Mouse (Mus musculus) kidney, adult 2 months (tissue): ENCODE data around the gene Cpne5. TPM values are rescaled to one million over a fixed set of nuclear protein-coding genes. Genes with fewer than 3 reads are reported as not detected.

Source experiments
- DNase-seq: peaks from one replicate; pipeline ENCODE4 v3.0.0; 2021
- H3K27ac ChIP-seq: fragments of 200-500 bp; 2 replicates; pipeline ENCODE4 v1.5.1; 2012; ENCODE audit warnings: low read depth, low read length, control low read depth, inconsistent platforms; ENCODE audit not compliant: insufficient read depth
- H3K27me3 ChIP-seq: fragments of 200-500 bp; replicated peaks from 2 replicates; pipeline ENCODE4 v1.6.1; 2012; ENCODE audit warnings: mild to moderate bottlenecking, moderate library complexity, low read length, inconsistent platforms; ENCODE audit not compliant: control insufficient read depth, insufficient read depth
- H3K36me3 ChIP-seq: fragments of 200-500 bp; 2 replicates; pipeline ENCODE4 v1.6.1; 2012; ENCODE audit warnings: mild to moderate bottlenecking, moderate library complexity, low read length, inconsistent platforms; ENCODE audit not compliant: control insufficient read depth, insufficient read depth
- H3K4me1 ChIP-seq: fragments of 200-500 bp; 2 replicates; pipeline ENCODE4 v1.6.1; 2011; ENCODE audit warnings: low read length; ENCODE audit not compliant: control insufficient read depth, insufficient read depth
- H3K4me3 ChIP-seq: fragments of 200-500 bp; 2 replicates; pipeline ENCODE4 v1.5.1; 2011; ENCODE audit warnings: mild to moderate bottlenecking, low read depth, low read length, control low read depth; ENCODE audit not compliant: insufficient read depth
- CTCF ChIP-seq: fragments of 200-500 bp; conservative IDR thresholded peaks from 2 replicates; pipeline ENCODE4 v1.5.1; 2011; ENCODE audit warnings: low read depth, mild to moderate bottlenecking, control low read depth, low read length, moderate library complexity, mixed read lengths; ENCODE audit not compliant: insufficient read depth, insufficient read length
- POLR2A ChIP-seq: fragments of 200-500 bp; IDR thresholded peaks from one replicate; pipeline ENCODE4 v1.6.1; 2011; ENCODE audit warnings: low read depth, low read length, control low read depth
- WGBS: fragments of 180-500 bp; shearing (Covaris S2); methylation state at CpG from one replicate; pipeline ENCODE4 v1.1.7; 2018; 5-methylcytosine and 5-hydroxymethylcytosine counted together
- polyA plus RNA-seq: library from polyadenylated mRNA; depleted of rRNA; stranded (reverse); fragments of >200 nt; gene quantifications from 2 replicates; pipeline ENCODE4 v1.2.3, GENCODE M21; 2012

Cpne5 gene
- polyA plus RNA-seq, 1 experiment, result 0.78 TPM

DNA sequence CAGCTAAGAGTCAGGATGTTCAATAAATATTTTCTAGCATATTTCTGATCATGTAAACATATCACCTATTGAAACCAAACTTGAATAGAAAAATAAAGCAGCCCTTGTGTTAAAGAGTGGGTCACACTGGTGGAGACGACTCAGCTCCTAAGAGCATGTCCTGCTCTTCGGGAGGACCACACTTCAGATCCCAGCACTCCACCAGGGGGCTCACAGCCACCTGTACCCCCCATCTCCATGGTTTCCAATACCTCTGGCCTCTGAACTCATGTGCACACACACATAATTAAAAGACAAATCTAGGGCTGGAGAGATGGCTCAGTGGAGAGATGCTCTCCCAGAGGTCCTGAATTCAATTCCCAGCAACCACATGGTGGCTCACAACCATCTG is 24.3 kb upstream of the Cpne5 start:
- Histone ChIP-seq H3K27me3 (no peaks in the 10 kb centered on the region), H3K4me3 (no peak overlapping the region), H3K27ac (no peak overlapping the region), H3K4me1 (peaks cover 22% of the 10 kb centered on the region), H3K36me3 (no peaks in the 10 kb centered on the region)
- no peak for TF ChIP-seq POLR2A
- no peak for TF ChIP-seq CTCF
- 40% methylated on average over 2 of the region's 2 CpGs for WGBS
- DNase-seq, result no peak

DNA sequence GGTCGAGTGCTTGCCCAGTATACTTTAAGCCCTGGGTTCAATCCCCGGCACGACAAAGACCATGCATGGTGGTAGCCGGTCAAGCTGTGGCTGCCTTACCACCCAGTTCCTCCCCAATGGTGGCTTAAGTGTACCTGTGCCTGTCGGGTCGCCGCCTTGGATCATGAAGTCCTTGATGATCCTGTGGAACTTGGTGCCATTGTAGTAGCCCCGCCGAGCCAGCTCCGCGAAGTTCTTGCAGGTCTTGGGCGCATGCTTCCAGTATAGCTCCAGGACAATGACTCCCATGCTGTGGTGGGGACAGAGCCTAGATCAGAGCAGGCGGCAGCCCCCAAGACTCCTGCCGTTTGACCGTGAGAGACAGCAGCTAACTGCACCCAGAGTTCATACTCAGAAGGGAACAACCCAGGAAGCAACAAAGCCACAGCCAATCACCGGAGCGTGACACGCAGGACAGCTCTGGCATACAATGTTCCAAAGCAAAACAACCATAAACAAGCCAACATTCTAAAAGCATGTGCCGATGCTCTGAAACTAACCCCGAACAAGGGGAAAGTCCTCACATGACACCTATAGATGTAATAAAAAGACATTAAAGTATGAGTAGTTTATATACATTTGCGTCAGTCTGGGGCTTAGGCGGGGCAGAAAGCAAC is 23.8 kb upstream of the Cpne5 start:
- no peak for DNase-seq
- TF ChIP-seq POLR2A, result no peak
- Histone ChIP-seq H3K36me3 (no peaks in the 10 kb centered on the region), H3K4me3 (no peak overlapping the region), H3K4me1 (peaks cover 25% of the 10 kb centered on the region), H3K27me3 (no peaks in the 10 kb centered on the region), H3K27ac (no peak overlapping the region)
- 67% methylated on average over 22 of the region's 22 CpGs for WGBS

DNA sequence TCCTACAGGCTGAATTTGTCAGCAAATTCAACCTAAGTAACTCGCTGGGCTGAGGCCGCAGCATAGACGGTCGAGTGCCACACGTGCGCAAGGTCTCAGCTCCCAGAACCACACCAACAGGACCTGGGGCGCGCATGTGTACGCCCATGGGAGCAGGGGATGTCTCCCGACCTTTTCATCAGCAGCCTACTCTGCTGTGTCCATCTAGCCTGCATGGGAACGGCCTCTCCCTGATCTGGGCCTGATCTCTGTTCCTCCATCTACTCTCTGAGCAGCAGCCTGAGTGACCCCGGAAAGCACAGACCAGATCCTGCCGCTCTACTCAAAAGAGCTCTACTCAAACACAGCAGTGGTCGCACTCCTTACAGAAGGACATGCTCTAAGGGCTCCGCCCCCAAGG is 22.5 kb upstream of the Cpne5 start:
- Histone ChIP-seq H3K27me3 (no peaks in the 10 kb centered on the region), H3K4me1 (peaks cover 30% of the 10 kb centered on the region), H3K4me3 (no peak overlapping the region), H3K36me3 (no peaks in the 10 kb centered on the region), H3K27ac (no peak overlapping the region)
- TF ChIP-seq POLR2A, result no peak
- TF ChIP-seq CTCF, result no peak
- 79% methylated on average over 15 of the region's 15 CpGs for WGBS
- no peak for DNase-seq

DNA sequence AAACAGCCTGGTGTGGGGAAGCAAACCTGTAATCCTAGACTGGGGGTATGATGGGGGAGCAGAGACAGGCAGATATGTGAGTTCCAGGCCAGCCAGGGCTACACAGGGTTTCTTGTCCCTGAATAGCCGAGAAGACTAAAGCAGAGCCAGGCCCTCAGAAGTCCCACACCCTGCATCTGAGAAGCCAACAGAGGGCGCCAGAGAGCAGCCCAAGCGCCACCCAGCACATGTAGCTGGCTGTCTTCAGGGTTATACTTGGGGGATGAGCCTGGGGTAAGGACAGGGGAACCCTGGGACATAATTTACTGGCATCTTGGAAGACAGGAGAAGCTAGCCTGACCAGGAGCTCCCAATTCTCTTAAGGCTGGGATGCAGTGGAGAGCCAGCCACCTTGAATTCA is 21.5 kb upstream of the Cpne5 start:
- 2% methylated on average over 3 of the region's 3 CpGs for WGBS
- no peaks in the 10 kb centered on the region for H3K36me3 ChIP-seq
- peaks cover 28% of the 10 kb centered on the region for H3K4me1 ChIP-seq
- no peak overlapping the region for H3K27ac ChIP-seq
- no peaks in the 10 kb centered on the region for H3K27me3 ChIP-seq
- H3K4me3 ChIP-seq, result no peak overlapping the region
- TF ChIP-seq POLR2A (no peak), CTCF (peak; percentile 93)
- DNase-seq, result peak; percentile 83

DNA sequence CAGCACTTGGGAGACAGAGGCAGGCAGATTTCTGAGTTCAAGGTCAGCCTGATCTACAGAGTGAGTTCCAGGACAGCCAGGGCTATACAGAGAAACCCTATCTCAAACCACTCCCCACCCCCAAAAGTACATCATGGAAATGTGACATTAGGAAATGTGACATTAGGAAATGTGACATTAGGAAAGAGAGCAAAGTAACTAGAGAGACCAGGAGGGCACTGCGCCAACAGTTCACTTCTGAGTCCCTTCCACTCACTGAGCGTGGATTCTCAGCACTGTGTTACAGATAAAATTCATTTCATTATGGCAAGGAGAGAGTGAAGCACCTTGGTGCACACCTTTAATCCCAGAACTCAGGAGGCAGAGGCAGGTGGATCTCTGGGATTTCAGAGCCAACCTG is 21.0 kb upstream of the Cpne5 start:
- no peaks in the 10 kb centered on the region for H3K36me3 ChIP-seq
- TF ChIP-seq CTCF (no peak), POLR2A (no peak)
- H3K4me3 ChIP-seq, result no peak overlapping the region
- H3K4me1 ChIP-seq, result peaks cover 24% of the 10 kb centered on the region
- no peaks in the 10 kb centered on the region for H3K27me3 ChIP-seq
- no peak for DNase-seq
- 78% methylated on average over 2 of the region's 2 CpGs for WGBS
- H3K27ac ChIP-seq, result no peak overlapping the region

DNA sequence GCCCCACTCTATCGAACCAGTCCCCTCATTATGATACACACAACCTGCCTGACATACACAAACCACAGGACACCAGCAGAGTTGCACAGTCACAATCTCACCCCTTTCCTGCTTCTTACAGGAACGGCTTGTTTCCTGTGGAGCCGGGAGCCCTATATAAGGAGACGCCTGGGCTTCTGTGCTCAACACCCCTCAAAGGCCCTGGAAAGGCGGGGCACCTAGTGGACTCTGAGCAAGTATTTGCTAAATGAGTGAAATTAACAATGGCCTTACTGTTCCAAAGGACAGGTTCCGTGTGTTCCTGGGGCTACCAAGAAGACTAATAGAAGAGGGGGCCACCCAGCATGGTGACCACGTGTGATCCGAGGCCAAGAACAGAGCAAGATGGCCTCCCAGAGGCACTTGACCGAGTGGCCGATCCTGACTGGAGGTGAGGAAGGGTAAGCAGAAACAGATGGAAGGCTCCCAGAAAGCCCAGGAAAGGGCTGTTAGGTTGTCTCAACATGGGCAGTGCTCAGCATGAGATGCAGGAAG is 20.1 kb upstream of the Cpne5 start:
- Histone ChIP-seq H3K27me3 (no peaks in the 10 kb centered on the region), H3K36me3 (no peaks in the 10 kb centered on the region), H3K4me3 (no peak overlapping the region), H3K4me1 (peaks cover 24% of the 10 kb centered on the region), H3K27ac (no peak overlapping the region)
- 81% methylated on average over 10 of the region's 10 CpGs for WGBS
- no peak for TF ChIP-seq CTCF
- TF ChIP-seq POLR2A, result no peak
- no peak for DNase-seq

DNA sequence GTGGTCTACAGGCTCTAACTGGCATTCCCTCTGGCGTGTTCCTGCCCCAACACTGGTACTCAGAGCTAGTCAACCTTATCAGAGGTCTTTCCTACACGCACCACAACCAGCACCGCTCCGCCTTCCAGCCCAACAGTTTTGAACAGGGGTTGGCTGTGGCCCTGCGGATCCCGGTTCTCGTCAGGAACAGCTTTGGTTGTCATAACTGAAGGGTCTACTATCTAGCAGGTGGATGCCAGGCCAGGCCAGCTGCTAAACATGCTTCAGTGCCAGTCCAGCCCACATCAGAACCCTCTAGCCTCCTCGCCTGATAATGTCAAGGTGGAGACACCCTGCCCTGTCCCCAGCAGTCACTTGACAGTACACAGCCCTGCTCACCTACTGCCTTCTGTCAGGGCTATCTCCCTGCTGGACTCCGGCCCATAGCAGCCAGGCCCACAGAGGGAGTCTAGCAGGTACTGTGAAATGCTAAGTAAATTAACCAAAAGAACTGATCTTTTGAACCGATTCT is 19.1 kb upstream of the Cpne5 start:
- Histone ChIP-seq H3K27me3 (no peaks in the 10 kb centered on the region), H3K4me3 (no peak overlapping the region), H3K4me1 (peaks cover 28% of the 10 kb centered on the region), H3K36me3 (no peaks in the 10 kb centered on the region), H3K27ac (peak overlapping the region; percentile 72)
- WGBS, result 52% methylated on average over 10 of the region's 10 CpGs
- DNase-seq, result peak; percentile 44
- TF ChIP-seq CTCF, result no peak
- TF ChIP-seq POLR2A, result no peak
